Mouse (Mus musculus) hematopoietic stem cell, adult 5-6 weeks (primary cell): ENCODE measurements around the gene Grm4. TPM values are rescaled to one million over a fixed set of nuclear protein-coding genes. Genes with fewer than 3 reads are reported as not detected.
"Not testable (repeated sequence)": the region's sequence is repeated elsewhere in the genome, so short reads cannot be mapped to it uniquely, and the experiment has no call there.

Experiments used
- ATAC-seq, 2 experiments: fragments of 125-278 bp in 1 of 2; replicated peaks in 1 of 2; 2 replicates each; pipeline ENCODE4 v1.8.0; 2016 to 2017; ENCODE audit warnings: inconsistent platforms in 2 of 2, mild to moderate bottlenecking in 2 of 2, moderate number of reproducible peaks in 2 of 2, low read depth in 1 of 2, moderate TSS enrichment in 1 of 2; ENCODE audit not compliant: low FRiP score in 2 of 2, poor library complexity in 2 of 2, severe bottlenecking in 2 of 2, insufficient read depth in 1 of 2, low TSS enrichment in 1 of 2
- total RNA-seq: library from RNA; stranded (forward); fragments of 172-1452, 232-1000 nt; gene quantifications from 2 replicates; pipeline ENCODE4 v1.2.3, GENCODE M21; 2017

Grm4 gene
- total RNA-seq, 1 experiment from 2014 or later, result not detected

GRCm38 (mm10) chr17:27393931-27394330 is 127.3 kb downstream of the Grm4 start:
- ATAC-seq, result no peak

- ATAC-seq, result no peak
Observed at GRCm38 (mm10) chr17:27393432-27393831, 127.8 kb downstream of the Grm4 start.

- ATAC-seq, result no peak
Observed at GRCm38 (mm10) chr17:27392918-27393317, 128.3 kb downstream of the Grm4 start.

DNA sequence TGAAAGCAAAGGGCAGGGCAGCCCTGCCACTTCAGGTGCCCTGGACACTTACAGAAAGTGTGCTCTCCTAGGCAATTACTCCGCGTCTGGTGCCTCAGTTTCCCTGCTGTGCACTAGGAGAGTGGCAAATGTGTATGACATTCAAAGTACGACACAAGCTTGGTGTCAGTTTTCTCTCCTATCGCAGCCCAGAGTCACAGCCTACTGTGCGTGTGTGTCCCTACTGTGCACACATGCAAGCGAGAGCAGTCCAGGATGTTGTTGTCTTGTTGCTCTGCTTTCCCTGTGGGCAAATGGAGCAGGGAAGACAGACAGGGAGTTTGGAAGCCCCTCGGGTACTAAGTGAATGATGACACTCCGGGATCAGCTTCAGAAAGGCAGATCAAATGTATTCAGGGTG is 131.2 kb downstream of the Grm4 start:
- no peak for ATAC-seq

DNA sequence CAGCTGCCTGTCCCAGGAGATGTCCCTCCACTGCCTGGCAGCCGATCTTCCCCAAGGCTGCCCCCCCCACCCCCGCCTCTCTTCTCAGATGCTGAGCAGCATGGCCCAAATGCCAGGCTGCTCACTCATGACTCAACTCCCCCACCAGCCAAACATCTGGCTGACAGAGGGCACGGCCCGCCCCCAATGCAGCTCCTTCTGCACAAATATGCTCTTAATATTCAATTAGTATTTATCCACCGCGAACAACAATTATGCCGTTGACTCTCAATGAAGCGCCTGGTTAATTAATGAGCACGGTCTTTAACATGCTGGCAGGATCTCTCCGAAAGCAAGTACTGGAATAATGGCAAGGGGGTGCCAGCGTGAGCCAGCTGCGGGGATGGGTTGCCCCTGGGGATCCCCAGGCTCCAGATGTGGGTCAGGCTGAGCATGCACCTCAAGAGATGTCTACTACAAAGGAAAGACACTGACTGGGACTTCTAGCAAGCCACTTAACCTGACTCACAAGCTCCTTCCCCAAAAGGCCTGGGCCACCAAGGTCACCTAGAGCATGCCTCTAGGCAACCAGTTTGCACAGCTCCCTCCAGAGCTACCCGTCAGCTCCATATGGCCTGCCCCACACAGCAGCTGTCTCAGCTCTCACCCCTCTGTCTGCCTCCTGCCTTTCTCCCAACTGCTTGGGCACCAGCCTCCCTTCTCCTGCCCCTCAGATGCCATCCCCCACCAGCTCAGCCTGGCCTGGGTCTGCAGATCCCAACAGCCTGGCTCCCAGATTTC is 131.8 kb downstream of the Grm4 start:
- ATAC-seq, result no peak

- no peak for ATAC-seq
Observed at GRCm38 (mm10) chr17:27386438-27386837, 134.8 kb downstream of the Grm4 start.

DNA sequence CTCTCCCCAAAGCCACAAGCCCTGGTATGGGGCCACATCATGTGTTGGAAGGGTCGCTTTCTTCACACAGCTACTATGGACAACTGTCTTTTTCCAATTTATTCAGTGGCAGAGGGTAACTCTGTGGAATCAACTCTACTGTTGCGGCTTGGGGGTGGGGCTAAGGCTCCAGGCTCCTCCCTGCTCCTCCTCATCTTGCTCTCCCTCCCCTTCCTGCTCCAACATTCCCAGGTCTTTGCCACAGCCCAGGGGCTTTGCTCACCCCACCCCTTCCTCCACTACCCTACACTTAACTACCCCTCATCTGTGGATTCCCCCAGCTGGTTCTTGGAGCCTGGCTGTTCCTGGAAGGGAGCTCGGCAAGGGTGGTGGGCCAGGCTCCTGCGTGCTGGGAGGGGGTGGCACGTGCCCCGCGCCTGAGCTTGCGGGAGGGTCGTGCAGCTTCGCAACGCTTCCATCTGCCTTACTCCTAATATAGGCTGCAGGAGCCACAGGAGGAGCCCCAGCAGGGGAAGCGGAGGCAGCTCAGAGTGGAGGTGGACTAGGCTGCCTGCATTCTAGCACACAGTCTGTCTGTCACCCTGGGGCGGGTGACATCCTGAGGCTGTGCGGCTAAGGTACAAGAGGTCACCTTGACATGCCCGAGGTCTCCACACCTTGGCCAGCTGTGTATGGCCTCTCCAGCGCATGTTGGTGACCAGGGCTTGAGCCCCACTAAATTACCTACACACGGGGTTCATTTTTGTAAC is 135.5 kb downstream of the Grm4 start:
- no peak for ATAC-seq

DNA sequence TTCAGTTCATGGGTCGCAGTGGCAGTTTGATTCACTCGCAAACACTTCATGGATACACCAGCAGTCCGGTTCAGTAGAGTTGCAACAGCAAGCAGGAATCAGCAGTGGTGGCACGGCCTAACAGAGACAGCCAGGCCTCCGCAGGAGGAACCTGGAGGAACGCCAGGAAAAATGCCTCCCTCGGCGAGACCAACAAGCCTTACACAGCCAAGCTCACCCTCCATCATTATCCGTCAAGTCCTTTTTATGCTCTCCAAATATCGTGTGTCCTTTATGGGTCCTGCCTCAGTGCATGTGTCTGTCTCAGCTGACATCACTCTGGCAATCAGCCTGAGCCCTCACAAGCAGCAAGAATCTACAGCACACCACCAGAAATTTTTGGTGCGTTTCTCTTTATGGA is 138.3 kb downstream of the Grm4 start:
- no peak for ATAC-seq

DNA sequence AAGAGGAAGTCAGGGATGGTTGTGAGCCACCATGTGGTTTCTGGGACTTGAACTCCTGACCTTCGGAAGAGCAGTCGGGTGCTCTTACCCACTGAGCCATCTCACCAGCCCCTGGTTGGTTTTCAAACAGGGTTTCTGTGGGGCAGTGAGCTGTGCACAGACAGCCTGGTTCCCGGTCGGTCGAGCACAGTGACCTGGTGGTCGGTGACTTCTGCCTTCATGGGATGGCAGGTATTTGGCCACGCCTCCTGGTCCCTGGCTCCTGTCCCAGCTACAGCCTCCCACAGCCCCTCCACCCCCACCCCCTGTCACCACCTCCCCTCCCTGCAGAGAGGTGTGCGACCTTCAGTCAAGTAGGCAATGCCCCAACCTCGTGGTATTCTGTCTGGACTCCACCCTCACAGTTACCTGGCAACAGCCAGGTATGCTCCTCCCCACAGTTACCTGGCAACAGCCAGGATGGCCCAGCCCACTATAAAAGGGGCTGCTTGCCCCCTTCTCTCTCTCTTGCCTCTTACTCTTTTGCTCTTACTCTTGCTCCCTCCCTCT is 140.2 kb downstream of the Grm4 start:
- not testable (repeated sequence) for ATAC-seq

DNA sequence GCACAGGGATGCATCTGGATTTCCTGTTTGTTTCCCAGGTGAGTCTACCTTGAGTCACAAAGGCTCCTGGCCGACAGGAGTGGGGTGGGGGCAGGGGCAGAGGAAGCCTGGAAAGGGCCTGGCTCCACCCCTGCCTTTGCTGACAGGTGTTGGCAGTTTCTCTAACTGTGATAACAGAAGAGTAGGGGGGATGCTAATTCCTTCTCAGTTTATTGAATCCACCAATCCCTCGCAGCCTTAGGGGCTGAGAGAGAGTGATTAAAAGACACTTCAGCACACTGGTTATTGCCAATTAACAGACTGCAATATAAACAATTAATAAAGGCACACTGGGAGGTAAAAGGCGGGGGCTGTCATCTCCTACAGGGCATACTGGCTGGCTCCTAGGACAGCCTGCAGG is 142.2 kb downstream of the Grm4 start:
- ATAC-seq, result no peak

DNA sequence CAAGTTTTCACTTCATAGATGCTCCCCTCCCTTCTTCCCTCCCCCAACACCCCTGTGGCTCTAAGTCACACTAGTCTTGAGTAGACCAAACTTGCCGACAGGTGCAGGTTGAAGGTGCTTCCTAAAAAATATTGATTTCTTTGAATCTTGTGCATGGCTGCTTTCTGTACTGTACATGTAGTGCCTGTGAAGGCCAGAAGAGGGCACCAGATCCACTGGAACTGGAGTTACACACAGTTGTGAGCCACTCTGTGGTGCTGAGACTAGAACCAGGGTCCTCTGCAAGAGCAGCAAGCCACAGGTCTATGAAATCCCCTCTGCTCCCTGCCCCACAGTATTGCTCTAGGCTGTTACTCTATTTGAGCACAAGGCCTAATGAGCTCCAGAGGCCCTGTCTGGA is 144.1 kb downstream of the Grm4 start:
- no peak for ATAC-seq

DNA sequence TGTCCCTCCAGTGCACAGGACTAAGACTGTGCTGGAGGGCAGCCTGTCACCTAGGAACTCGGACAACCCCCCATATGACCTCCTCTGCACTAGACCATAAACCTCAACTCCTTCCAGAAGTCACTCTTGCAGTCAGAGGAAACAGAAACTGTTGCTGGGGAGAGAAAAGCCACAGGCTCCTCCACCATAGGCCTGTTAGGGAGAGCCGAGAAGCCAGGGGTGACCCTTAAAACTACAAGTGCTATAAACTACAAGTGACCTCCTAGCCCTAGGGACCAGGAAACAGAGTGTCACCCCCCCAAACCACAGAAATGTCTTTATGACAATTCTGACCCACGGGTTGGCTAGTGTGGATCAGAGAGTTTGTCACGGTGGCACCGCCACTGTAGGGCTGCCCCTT is 145.7 kb downstream of the Grm4 start:
- peak; percentile 40 to 66; a peak in 2 of 4 replicates for ATAC-seq

Other genes with a start within 250 kb of the Grm4 start
- gene Hmga1, start 35.1 kb upstream of the Grm4 start, total RNA-seq, result 95.5 and 115 TPM in 2 replicates
- gene AI413582, start 44.4 kb upstream of the Grm4 start, total RNA-seq, result 13.8 and 14.5 TPM in 2 replicates
- 126 and 211 TPM in 2 replicates for gene Nudt3, start 102.1 kb upstream of the Grm4 start, total RNA-seq
- gene RPS10-NUDT3, start 113.8 kb upstream of the Grm4 start, total RNA-seq, result not detected in 2 replicates
- gene Rps10, start 115.3 kb upstream of the Grm4 start, total RNA-seq, result 2,185 and 3,551 TPM in 2 replicates
- gene Pacsin1, start 134.1 kb upstream of the Grm4 start, total RNA-seq, result 0.25 TPM in 1 of 2 replicates, not detected in the other
- gene Spdef, start 207.6 kb upstream of the Grm4 start, total RNA-seq, result not detected in 2 replicates